Mouse (Mus musculus) midbrain, postnatal 0 days (tissue): ENCODE data around the gene Slc22a22. TPM values are rescaled to one million over a fixed set of nuclear protein-coding genes. Genes with fewer than 3 reads are reported as not detected.
"Not testable (repeated sequence)": the region's sequence is repeated elsewhere in the genome, so short reads cannot be mapped to it uniquely, and the experiment has no call there.

Experiments
- ATAC-seq: fragments of 200-750 bp; cut with Nextera tagmentation; 2 replicates; pipeline ENCODE4 v1.8.0; 2017; ENCODE audit warnings: moderate number of reproducible peaks, mild to moderate bottlenecking, moderate TSS enrichment, moderate library complexity; ENCODE audit not compliant: low FRiP score
- DNase-seq: peaks from one replicate; pipeline ENCODE4 v3.0.0-alpha.2; 2015; ENCODE audit warnings: low spot score
- H3K27ac ChIP-seq: fragments of 300-500 bp; sonication (generic); 2 replicates; pipeline ENCODE4 v1.5.1; 2014; ENCODE audit warnings: low read depth, mild to moderate bottlenecking, low read length, mixed read lengths
- H3K27me3 ChIP-seq: fragments of 300-500 bp; sonication (generic); 2 replicates; pipeline ENCODE4 v1.6.1; 2014; ENCODE audit warnings: low read length, control low read depth, mixed read lengths; ENCODE audit not compliant: insufficient read depth
- H3K36me3 ChIP-seq: fragments of 300-500 bp; sonication (generic); 2 replicates; pipeline ENCODE4 v1.6.1; 2014; ENCODE audit warnings: low read length, control low read depth, mixed read lengths; ENCODE audit not compliant: insufficient read depth
- H3K4me1 ChIP-seq: fragments of 300-500 bp; sonication (generic); 2 replicates; pipeline ENCODE4 v1.6.1; 2014; ENCODE audit warnings: mild to moderate bottlenecking, control low read depth, antibody characterized with exemption, low read length, mixed read lengths; ENCODE audit not compliant: insufficient read depth
- H3K4me2 ChIP-seq: fragments of 300-500 bp; sonication (generic); 2 replicates; pipeline ENCODE4 v1.6.1; 2014; ENCODE audit warnings: low read depth, mild to moderate bottlenecking, low read length, mixed read lengths; ENCODE audit not compliant: poor library complexity, severe bottlenecking
- H3K4me3 ChIP-seq: fragments of 300-500 bp; sonication (generic); 2 replicates; pipeline ENCODE4 v1.5.1; 2014; ENCODE audit warnings: low read depth, mild to moderate bottlenecking, low read length, moderate library complexity
- H3K9ac ChIP-seq: fragments of 300-500 bp; sonication (generic); replicated peaks from 2 replicates; pipeline ENCODE4 v1.6.1; 2014; ENCODE audit warnings: mild to moderate bottlenecking, low read length, moderate library complexity, mixed read lengths; ENCODE audit not compliant: poor library complexity, severe bottlenecking
- H3K9me3 ChIP-seq: fragments of 300-500 bp; sonication (generic); 2 replicates; pipeline ENCODE4 v1.6.1; 2016; ENCODE audit warnings: low read length, control low read depth
- CTCF ChIP-seq: IDR thresholded peaks from 2 replicates; pipeline ENCODE4 v1.5.1; 2016; ENCODE audit warnings: antibody characterized with exemption, mild to moderate bottlenecking
- WGBS: fragments of 180-500 bp; shearing (Covaris S2); extraction: QIAGEN DNeasy Blood & Tissue Kit; methylation state at CpG from one replicate; pipeline ENCODE4 v1.1.7; 2014; 5-methylcytosine and 5-hydroxymethylcytosine counted together
- polyA plus RNA-seq: library from polyadenylated mRNA; unstranded; fragments of >200 nt; fragmentation: Nextera tagmentation; extraction: Ambion mirVana; gene quantifications from 2 replicates; pipeline ENCODE4 v1.2.1, GENCODE M21; 2015
- total RNA-seq: library from RNA; depleted of rRNA; stranded (reverse); fragments of >200 nt; gene quantifications from 2 replicates; pipeline ENCODE4 v1.2.3, GENCODE M21; 2014

Slc22a22 gene
- total and polyA plus RNA-seq, 2 experiments from 2014 or later: not detected

GRCm38 (mm10) chr15:57340499-57340898 is 136.9 kb downstream of the Slc22a22 start:
- TF ChIP-seq CTCF: no peak
- Histone ChIP-seq H3K9me3 (no peaks in the 10 kb centered on the region), H3K27ac (no peak overlapping the region), H3K36me3 (no peaks in the 10 kb centered on the region), H3K27me3 (no peaks in the 10 kb centered on the region), H3K9ac (no peak overlapping the region), H3K4me2 (no peak overlapping the region), H3K4me3 (no peak overlapping the region), H3K4me1 (no peaks in the 10 kb centered on the region)
- 59% methylated on average over 3 of the region's 3 CpGs for WGBS
- DNase-seq (peak; percentile 64), ATAC-seq (no peak; the same call in 1 of the 2 replicates)

- Histone ChIP-seq H3K27me3 (no peaks in the 10 kb centered on the region), H3K4me1 (no peaks in the 10 kb centered on the region), H3K27ac (no peak overlapping the region), H3K4me3 (no peak overlapping the region), H3K36me3 (no peaks in the 10 kb centered on the region), H3K4me2 (no peak overlapping the region), H3K9me3 (no peaks in the 10 kb centered on the region), H3K9ac (no peak overlapping the region)
- TF ChIP-seq CTCF: no peak
- no peak for DNase-seq
- WGBS: 92% methylated on average over 2 of the region's 2 CpGs
- no peak for ATAC-seq
Observed at GRCm38 (mm10) chr15:57331326-57331725, 146.1 kb downstream of the Slc22a22 start.

GRCm38 (mm10) chr15:57318001-57318400 is 159.4 kb downstream of the Slc22a22 start:
- Histone ChIP-seq H3K9me3 (no peaks in the 10 kb centered on the region), H3K36me3 (no peaks in the 10 kb centered on the region), H3K4me1 (no peaks in the 10 kb centered on the region), H3K9ac (no peak overlapping the region), H3K4me2 (no peak overlapping the region), H3K27me3 (no peaks in the 10 kb centered on the region), H3K27ac (no peak overlapping the region), H3K4me3 (no peak overlapping the region)
- no peak for TF ChIP-seq CTCF
- no peak for ATAC-seq
- WGBS: 89% methylated on average over 2 of the region's 2 CpGs
- DNase-seq: no peak

- H3K27me3 ChIP-seq: no peaks in the 10 kb centered on the region
- ATAC-seq: no peak
- no peaks in the 10 kb centered on the region for H3K36me3 ChIP-seq
- no peaks in the 10 kb centered on the region for H3K9me3 ChIP-seq
- H3K4me1 ChIP-seq: no peaks in the 10 kb centered on the region
- H3K27ac ChIP-seq: no peak overlapping the region
- no peak overlapping the region for H3K4me3 ChIP-seq
- WGBS: 63% methylated on average over 2 of the region's 2 CpGs
- no peak overlapping the region for H3K4me2 ChIP-seq
- no peak overlapping the region for H3K9ac ChIP-seq
- no peak for DNase-seq
- no peak for TF ChIP-seq CTCF
Observed at GRCm38 (mm10) chr15:57316486-57316885, 160.9 kb downstream of the Slc22a22 start.

- H3K4me1 ChIP-seq: no peaks in the 10 kb centered on the region
- no peaks in the 10 kb centered on the region for H3K36me3 ChIP-seq
- H3K9ac ChIP-seq: no peak overlapping the region
- no peaks in the 10 kb centered on the region for H3K27me3 ChIP-seq
- WGBS: 79% methylated on average over 1 of the region's 1 CpGs
- H3K9me3 ChIP-seq: peaks cover 3% of the 10 kb centered on the region; the same call in 1 of the 2 replicates
- peak; percentile 12 for DNase-seq
- H3K4me3 ChIP-seq: no peak overlapping the region
- no peak for TF ChIP-seq CTCF
- H3K4me2 ChIP-seq: no peak overlapping the region
- H3K27ac ChIP-seq: no peak overlapping the region
- no peak for ATAC-seq
Observed at GRCm38 (mm10) chr15:57302710-57303109, 174.7 kb downstream of the Slc22a22 start.

GRCm38 (mm10) chr15:57278505-57278904 is 198.9 kb downstream of the Slc22a22 start:
- Histone ChIP-seq H3K4me1 (no peaks in the 10 kb centered on the region), H3K27ac (no peak overlapping the region), H3K9ac (no peak overlapping the region), H3K9me3 (no peaks in the 10 kb centered on the region), H3K27me3 (no peaks in the 10 kb centered on the region), H3K4me2 (no peak overlapping the region), H3K36me3 (no peaks in the 10 kb centered on the region), H3K4me3 (no peak overlapping the region)
- no peak for DNase-seq
- 72% methylated on average over 1 of the region's 1 CpGs for WGBS
- no peak for ATAC-seq
- no peak for TF ChIP-seq CTCF

GRCm38 (mm10) chr15:57276411-57276810 is 201.0 kb downstream of the Slc22a22 start:
- TF ChIP-seq CTCF: no peak
- Histone ChIP-seq H3K4me3 (no peak overlapping the region), H3K36me3 (no peaks in the 10 kb centered on the region), H3K9me3 (no peaks in the 10 kb centered on the region), H3K27me3 (no peaks in the 10 kb centered on the region), H3K4me2 (no peak overlapping the region), H3K9ac (no peak overlapping the region), H3K4me1 (no peaks in the 10 kb centered on the region), H3K27ac (no peak overlapping the region)
- ATAC-seq (no peak), DNase-seq (no peak)

- WGBS: 85% methylated on average over 1 of the region's 1 CpGs
- not testable (repeated sequence) for H3K27ac ChIP-seq, H3K4me2 ChIP-seq, H3K9ac ChIP-seq, H3K36me3 ChIP-seq, H3K9me3 ChIP-seq, H3K27me3 ChIP-seq, DNase-seq, ATAC-seq, H3K4me3 ChIP-seq, H3K4me1 ChIP-seq
Observed at GRCm38 (mm10) chr15:57240061-57240460, 237.4 kb downstream of the Slc22a22 start.
